Mouse (Mus musculus): Measurements from ENCODE around the gene Nkapl. TPM values are rescaled to one million over a fixed set of nuclear protein-coding genes. Genes with fewer than 3 reads are reported as not detected.
A peak's percentile ranks its signal among the peaks of the same experiment; 100 is the strongest.
"Not testable (repeated sequence)": the region's sequence is repeated elsewhere in the genome, so short reads cannot be mapped to it uniquely, and the experiment has no call there.

Gene Nkapl
- polyA plus RNA-seq, 1 experiment from 2014 or later: 4.9 TPM

GRCm38 (mm10) chr13:21462516-21462915 is 5.8 kb downstream of the Nkapl start:
- H3K27me3 ChIP-seq (replicated peaks): peaks cover 11% of the 10 kb centered on the region
- ATAC-seq (replicated peaks); H3K9ac ChIP-seq; H3K4me3 ChIP-seq; H3K9me3 ChIP-seq; H3K36me3 ChIP-seq (replicated peaks); H3K4me2 ChIP-seq; H3K27ac ChIP-seq; H3K4me1 ChIP-seq: not testable (repeated sequence)
- 50% methylated on average over 9 of the region's 9 CpGs for WGBS

- 9% methylated on average over 4 of the region's 4 CpGs for WGBS
Measured at GRCm38 (mm10) chr13:21456347-21456746, 12.0 kb downstream of the Nkapl start.

DNA sequence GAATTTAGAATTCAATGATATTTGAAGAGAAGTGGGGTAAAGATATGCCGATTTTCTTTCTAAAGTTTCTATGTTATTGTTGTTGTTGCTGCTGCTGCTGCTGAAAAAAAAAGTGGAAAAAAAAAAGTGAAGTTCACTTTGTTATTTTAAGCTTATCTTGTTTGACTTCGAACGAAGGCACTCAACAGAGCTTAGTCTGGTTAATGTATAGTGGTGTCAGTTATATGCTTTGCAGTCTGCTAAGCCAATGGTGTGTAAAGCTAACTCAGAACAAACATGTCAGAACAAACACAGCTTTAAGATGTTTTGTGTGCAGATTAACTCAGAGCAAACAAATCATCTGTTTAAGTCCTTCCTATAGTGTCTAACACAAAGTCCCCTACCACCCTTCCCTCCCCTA is 14.2 kb downstream of the Nkapl start:
- Histone ChIP-seq H3K4me1 (peaks cover 14% of the 10 kb centered on the region), H3K27me3 (replicated peaks) (0 out of 2 replicates have a peak, but pooled peaks cover 12% of the 10 kb centered on the region), H3K9me3 (no peaks in the 10 kb centered on the region), H3K9ac (no peak overlapping the region), H3K4me2 (no peak overlapping the region), H3K36me3 (replicated peaks) (no peaks in the 10 kb centered on the region), H3K27ac (no peak overlapping the region), H3K4me3 (peak overlapping the region; percentile 51; the same call in 1 of the 2 replicates)
- no peak for ATAC-seq (replicated peaks)
- 88% methylated on average over 3 of the region's 3 CpGs for WGBS

More at GRCm38 (mm10) chr13:21456347-21456746, 12.0 kb downstream of the Nkapl start:
- 0 out of 2 replicates have a peak, but pooled peaks cover 12% of the 10 kb centered on the region for H3K27me3 ChIP-seq (replicated peaks)
- no peaks in the 10 kb centered on the region for H3K36me3 ChIP-seq (replicated peaks)
- H3K9me3 ChIP-seq: no peaks in the 10 kb centered on the region
- peaks cover 14% of the 10 kb centered on the region for H3K4me1 ChIP-seq
- no peak overlapping the region for H3K4me3 ChIP-seq
- no peak overlapping the region for H3K9ac ChIP-seq
- ATAC-seq (replicated peaks): no peak
- H3K4me2 ChIP-seq: no peak overlapping the region
- no peak overlapping the region for H3K27ac ChIP-seq

DNA sequence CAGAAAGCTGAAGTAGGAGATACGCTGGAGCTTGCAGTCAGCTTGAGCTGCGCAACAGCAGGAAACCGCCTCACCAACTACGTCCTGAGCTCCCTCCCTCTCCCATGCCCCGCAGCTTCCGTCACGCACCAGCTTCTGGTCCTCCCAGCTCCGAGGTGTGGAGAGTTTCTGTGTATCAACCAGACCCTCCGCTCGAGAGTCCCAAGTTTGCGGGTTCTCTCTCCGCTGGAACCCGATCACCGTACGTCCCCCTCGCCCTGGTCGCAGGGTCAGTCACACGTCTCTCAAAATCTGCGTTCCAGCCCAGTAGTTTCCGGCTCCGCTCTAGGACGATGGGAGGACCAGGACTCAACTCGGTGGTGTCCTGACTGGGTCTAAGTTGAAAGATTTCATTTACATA is 14.9 kb downstream of the Nkapl start, which contains the start of gene Zscan26:
Gene Zscan26 (minus strand): TSS at position 282 of the 400 bp plus-strand sequence.
- no peaks in the 10 kb centered on the region for H3K36me3 ChIP-seq (replicated peaks)
- H3K4me3 ChIP-seq: peak within 1 kb of the TSS; percentile 51
- 0 out of 2 replicates have a peak, but pooled peaks cover 12% of the 10 kb centered on the region for H3K27me3 ChIP-seq (replicated peaks)
- 0% methylated on average over 23 of the region's 23 CpGs for WGBS
- H3K4me2 ChIP-seq: peak within 1 kb of the TSS; percentile 80
- peak within 1 kb of the TSS; percentile 70 for H3K27ac ChIP-seq
- H3K4me1 ChIP-seq: peaks cover 14% of the 10 kb centered on the region
- H3K9me3 ChIP-seq: no peaks in the 10 kb centered on the region
- H3K9ac ChIP-seq: peak within 1 kb of the TSS; percentile 49
- ATAC-seq (replicated peaks): peak; percentile 97

DNA sequence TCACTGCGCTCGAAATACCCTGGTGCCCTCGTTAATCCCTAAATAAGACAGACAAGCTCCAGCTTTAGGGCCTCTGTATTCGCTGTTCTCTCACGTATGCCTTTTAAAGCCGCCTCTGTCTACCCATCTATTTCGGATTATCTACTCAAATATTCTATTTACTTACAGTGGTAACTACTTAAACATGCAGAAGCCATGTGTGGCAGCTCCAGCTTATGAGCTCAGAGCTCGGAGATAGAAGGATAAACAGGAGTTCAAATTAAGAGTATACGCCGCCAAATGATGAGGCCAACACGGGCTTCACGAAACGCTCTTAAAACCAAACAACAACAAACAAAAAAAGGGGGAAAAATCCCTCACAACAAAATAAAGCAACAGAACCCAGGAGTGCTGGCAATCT is 15.3 kb downstream of the Nkapl start:
- Histone ChIP-seq H3K4me2 (peak overlapping the region; percentile 80), H3K27ac (peak overlapping the region; percentile 70), H3K9me3 (no peaks in the 10 kb centered on the region), H3K27me3 (replicated peaks) (0 out of 2 replicates have a peak, but pooled peaks cover 12% of the 10 kb centered on the region), H3K9ac (peak overlapping the region; percentile 49), H3K4me1 (peaks cover 14% of the 10 kb centered on the region), H3K36me3 (replicated peaks) (no peaks in the 10 kb centered on the region), H3K4me3 (peak overlapping the region; percentile 51)
- whole genome bisulfite sequencing: 2% methylated on average over 13 of the region's 13 CpGs
- ATAC-seq (replicated peaks): peak; percentile 38

- Histone ChIP-seq H3K4me1 (peaks cover 10% of the 10 kb centered on the region), H3K9me3 (no peaks in the 10 kb centered on the region), H3K36me3 (replicated peaks) (peaks cover 32% of the 10 kb centered on the region; the same call in 1 of the 2 replicates), H3K9ac (no peak overlapping the region), H3K27me3 (replicated peaks) (no peaks in the 10 kb centered on the region), H3K27ac (no peak overlapping the region), H3K4me3 (no peak overlapping the region), H3K4me2 (no peak overlapping the region)
- 81% methylated on average over 16 of the region's 16 CpGs for WGBS
- ATAC-seq (replicated peaks): no peak
Measured at GRCm38 (mm10) chr13:21447856-21448614, 20.3 kb downstream of the Nkapl start.

DNA sequence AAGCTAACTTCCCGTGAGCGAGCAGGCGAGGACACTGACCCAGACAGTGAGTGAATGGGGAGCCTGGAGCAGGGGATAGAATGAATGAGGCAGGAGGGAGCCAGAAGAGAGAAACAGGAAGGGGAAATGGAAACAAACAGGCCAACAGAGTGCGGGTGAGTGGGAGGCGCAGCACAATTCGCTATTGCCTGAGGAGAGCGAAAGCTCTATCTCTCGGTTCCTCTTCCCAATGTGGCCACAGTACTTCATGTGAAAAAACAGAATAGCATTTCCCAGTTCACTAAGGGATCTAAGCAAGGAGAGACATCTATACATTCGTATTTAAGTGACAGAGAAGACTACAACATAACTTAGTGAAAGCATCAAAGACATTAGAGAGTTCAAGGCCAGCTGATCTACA is 21.5 kb downstream of the Nkapl start:
- H3K9me3 ChIP-seq: no peaks in the 10 kb centered on the region
- H3K9ac ChIP-seq: no peak overlapping the region
- no peak overlapping the region for H3K27ac ChIP-seq
- H3K4me1 ChIP-seq: peaks cover under 1% of the 10 kb centered on the region
- no peak overlapping the region for H3K4me2 ChIP-seq
- no peak overlapping the region for H3K4me3 ChIP-seq
- H3K36me3 ChIP-seq (replicated peaks): peaks cover 36% of the 10 kb centered on the region; the same call in 1 of the 2 replicates
- no peak for ATAC-seq (replicated peaks)
- H3K27me3 ChIP-seq (replicated peaks): no peaks in the 10 kb centered on the region
- WGBS: 90% methylated on average over 9 of the region's 9 CpGs

DNA sequence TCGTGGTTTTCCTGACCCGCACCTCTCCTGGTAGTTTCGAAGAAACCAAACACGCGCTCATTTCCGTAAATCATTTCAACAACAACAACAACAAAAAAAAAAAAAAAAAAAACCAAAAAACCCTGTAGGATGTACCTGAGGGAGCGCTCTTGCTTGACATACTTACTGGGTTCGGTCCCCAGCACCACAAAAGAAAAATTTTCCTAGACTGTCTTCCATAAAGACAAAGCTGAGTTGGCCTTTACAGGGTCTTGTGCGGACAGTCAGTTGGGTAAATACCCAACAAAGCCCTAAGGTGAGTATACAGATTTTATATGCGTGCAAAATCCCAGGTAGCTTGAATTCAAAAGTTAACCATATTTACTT is 27.1 kb downstream of the Nkapl start:
- Histone ChIP-seq H3K4me1 (peaks cover 16% of the 10 kb centered on the region), H3K4me2 (peak overlapping the region; percentile 81), H3K27me3 (replicated peaks) (no peaks in the 10 kb centered on the region), H3K9ac (peak overlapping the region; percentile 51), H3K36me3 (replicated peaks) (peaks cover 24% of the 10 kb centered on the region; the same call in 1 of the 2 replicates), H3K9me3 (no peaks in the 10 kb centered on the region), H3K4me3 (peak overlapping the region; percentile 50), H3K27ac (peak overlapping the region; percentile 75)
- peak; percentile 65 for ATAC-seq (replicated peaks)
- 15% methylated on average over 10 of the region's 10 CpGs for WGBS

DNA sequence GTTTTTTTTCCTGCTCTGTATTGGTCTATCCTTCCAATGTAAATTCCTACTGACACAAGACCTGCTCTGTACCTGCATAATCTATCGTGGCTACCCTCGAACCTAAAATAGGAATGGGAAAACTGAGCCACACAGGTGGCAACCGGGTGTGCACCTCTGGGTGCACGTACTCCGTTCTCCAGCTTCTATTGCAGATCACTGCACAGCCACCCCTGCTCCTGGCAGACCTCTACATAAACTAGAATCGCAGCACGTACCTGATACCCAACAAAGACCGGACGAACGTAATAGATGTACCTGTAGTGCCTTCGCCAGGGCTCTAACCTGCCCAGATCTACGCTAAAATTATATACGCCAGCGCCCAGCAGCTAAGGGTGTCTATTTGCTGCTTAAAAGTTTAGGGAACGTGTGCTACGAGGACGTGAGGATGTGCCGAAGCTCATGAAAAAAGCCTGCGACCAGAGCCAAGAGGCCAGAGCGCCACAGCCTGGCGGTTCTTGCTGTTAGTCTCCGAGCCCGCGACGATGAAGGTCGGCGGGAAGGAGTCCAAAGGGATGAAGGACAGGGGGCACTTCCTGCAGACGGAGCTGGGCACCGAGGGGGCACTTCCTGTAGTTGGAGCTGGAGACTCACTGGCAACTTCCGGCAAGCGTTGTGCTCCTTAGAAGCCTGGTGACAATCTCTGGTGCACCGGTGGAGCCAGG is 27.7 kb downstream of the Nkapl start, which contains the start of gene Pgbd1:
Gene Pgbd1 (minus strand): TSS at position 556 of the 704 bp plus-strand sequence.
- H3K36me3 ChIP-seq (replicated peaks): peaks cover 22% of the 10 kb centered on the region; the same call in 1 of the 2 replicates
- H3K4me1 ChIP-seq: peaks cover 16% of the 10 kb centered on the region
- peak within 1 kb of the TSS; percentile 50 for H3K4me3 ChIP-seq
- no peaks in the 10 kb centered on the region for H3K9me3 ChIP-seq
- under 1% methylated on average over 32 of the region's 32 CpGs for WGBS
- no peaks in the 10 kb centered on the region for H3K27me3 ChIP-seq (replicated peaks)
- peak; percentile 98 for ATAC-seq (replicated peaks)
- H3K4me2 ChIP-seq: peak within 1 kb of the TSS; percentile 81
- H3K9ac ChIP-seq: peak within 1 kb of the TSS; percentile 51
- peak within 1 kb of the TSS; percentile 75 for H3K27ac ChIP-seq

GRCm38 (mm10) chr13:21435476-21435875 is 32.8 kb downstream of the Nkapl start:
- H3K36me3 ChIP-seq (replicated peaks): no peaks in the 10 kb centered on the region
- peaks cover 9% of the 10 kb centered on the region for H3K4me1 ChIP-seq
- no peak overlapping the region for H3K4me2 ChIP-seq
- no peaks in the 10 kb centered on the region for H3K27me3 ChIP-seq (replicated peaks)
- WGBS: 93% methylated on average over 4 of the region's 4 CpGs
- H3K4me3 ChIP-seq: no peak overlapping the region
- no peak overlapping the region for H3K9ac ChIP-seq
- no peak for ATAC-seq (replicated peaks)
- no peak overlapping the region for H3K27ac ChIP-seq
- H3K9me3 ChIP-seq: no peaks in the 10 kb centered on the region

DNA sequence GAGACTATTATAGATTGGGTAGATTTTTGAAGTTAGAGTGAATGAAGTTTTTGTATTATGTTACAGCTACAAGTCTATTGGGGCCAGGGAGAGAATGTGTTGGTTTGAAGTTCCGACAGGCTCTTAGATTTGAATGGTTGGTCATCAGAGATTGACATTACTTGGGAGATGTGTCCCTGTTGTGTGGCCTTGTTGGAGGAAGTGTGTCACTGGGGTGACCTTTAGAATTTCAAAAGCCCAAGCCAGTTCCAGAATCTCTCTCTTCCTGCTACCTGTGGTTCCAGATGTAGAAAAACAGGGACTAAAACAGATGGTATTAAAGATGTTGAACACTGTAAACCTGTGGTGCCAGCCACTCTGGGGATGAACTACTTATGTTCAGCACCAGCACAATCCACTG is 40.7 kb downstream of the Nkapl start:
- Histone ChIP-seq H3K36me3 (replicated peaks) (no peaks in the 10 kb centered on the region), H3K9me3 (no peaks in the 10 kb centered on the region), H3K4me1 (no peaks in the 10 kb centered on the region), H3K9ac (no peak overlapping the region), H3K27ac (no peak overlapping the region), H3K4me3 (no peak overlapping the region), H3K27me3 (replicated peaks) (no peaks in the 10 kb centered on the region), H3K4me2 (no peak overlapping the region)
- 100% methylated on average over 1 of the region's 1 CpGs for WGBS
- no peak for ATAC-seq (replicated peaks)

GRCm38 (mm10) chr13:21423301-21423700 is 45.0 kb downstream of the Nkapl start:
- 73% methylated on average over 5 of the region's 5 CpGs for WGBS
- H3K9ac ChIP-seq: no peak overlapping the region
- H3K4me1 ChIP-seq: no peaks in the 10 kb centered on the region

More at GRCm38 (mm10) chr13:21423301-21423700, 45.0 kb downstream of the Nkapl start:
- Histone ChIP-seq H3K36me3 (replicated peaks) (no peaks in the 10 kb centered on the region), H3K9me3 (no peaks in the 10 kb centered on the region), H3K27me3 (replicated peaks) (no peaks in the 10 kb centered on the region), H3K4me2 (no peak overlapping the region), H3K4me3 (no peak overlapping the region), H3K27ac (no peak overlapping the region)
- ATAC-seq (replicated peaks): no peak
